Mouse (Mus musculus) retina, postnatal 1 day (tissue): ENCODE results near the gene Mcf2l.

Experiments used
- DNase-seq: peaks from one replicate; pipeline ENCODE4 v3.0.0-alpha.2; 2012

The Mcf2l gene

GRCm38 (mm10) chr8:12874971-12875370 lies 1.4 kb downstream of the Mcf2l start:
- no peak for DNase-seq

GRCm38 (mm10) chr8:12877126-12877525 lies 3.5 kb downstream of the Mcf2l start:
- no peak for DNase-seq

- no peak for DNase-seq
Measured at GRCm38 (mm10) chr8:12880163-12880562, 6.6 kb downstream of the Mcf2l start.

- peak; percentile 44 for DNase-seq
Measured at GRCm38 (mm10) chr8:12883051-12884004, 9.7 kb downstream of the Mcf2l start.

GRCm38 (mm10) chr8:12887772-12888435 lies 14.3 kb downstream of the Mcf2l start:
- no peak for DNase-seq

GRCm38 (mm10) chr8:12889046-12889598 lies 15.5 kb downstream of the Mcf2l start:
- DNase-seq = no peak

- no peak for DNase-seq
Measured at GRCm38 (mm10) chr8:12892882-12893446, 19.4 kb downstream of the Mcf2l start.

- DNase-seq = no peak
Measured at GRCm38 (mm10) chr8:12893797-12894578, 20.4 kb downstream of the Mcf2l start.

GRCm38 (mm10) chr8:12894783-12895534 lies 21.4 kb downstream of the Mcf2l start:
- DNase-seq = no peak

GRCm38 (mm10) chr8:12895535-12896150 lies 22.0 kb downstream of the Mcf2l start:
- no peak for DNase-seq

GRCm38 (mm10) chr8:12896494-12897373 lies 23.1 kb downstream of the Mcf2l start:
- DNase-seq = peak; percentile 70

- DNase-seq = no peak
Measured at GRCm38 (mm10) chr8:12897815-12898214, 24.2 kb downstream of the Mcf2l start.

- no peak for DNase-seq
Measured at GRCm38 (mm10) chr8:12903790-12904415, 30.3 kb downstream of the Mcf2l start.

GRCm38 (mm10) chr8:12905122-12905521 lies 31.5 kb downstream of the Mcf2l start:
- DNase-seq = no peak

- DNase-seq = peak; percentile 44
Measured at GRCm38 (mm10) chr8:12905599-12906321, 32.2 kb downstream of the Mcf2l start.

- DNase-seq = no peak
Measured at GRCm38 (mm10) chr8:12906597-12906996, 33.0 kb downstream of the Mcf2l start.

GRCm38 (mm10) chr8:12907730-12908129 lies 34.1 kb downstream of the Mcf2l start:
- no peak for DNase-seq

- peak; percentile 27 for DNase-seq
Measured at GRCm38 (mm10) chr8:12912011-12912410, 38.4 kb downstream of the Mcf2l start.
